Mouse (Mus musculus) cerebellum, adult 2 months (tissue): ENCODE results near the gene Fgf16.

Experiments
- CTCF ChIP-seq: fragments of 200-500 bp; IDR thresholded peaks from 2 replicates; pipeline ENCODE4 v1.5.1; 2011; ENCODE audit warnings: low read depth, mild to moderate bottlenecking, control low read depth, low read length, moderate library complexity, borderline replicate concordance; ENCODE audit not compliant: insufficient read depth
- POLR2A ChIP-seq: fragments of 200-500 bp; IDR thresholded peaks from 2 replicates; pipeline ENCODE4 v1.6.1; 2011; ENCODE audit warnings: low read length, control low read depth, borderline replicate concordance; ENCODE audit not compliant: insufficient read depth

- TF ChIP-seq POLR2A (no peak), CTCF (no peak)
Measured at GRCm38 (mm10) chrX:105794806-105795403, 30.8 kb downstream of the Fgf16 start.
